Mouse (Mus musculus): ENCODE measurements around the gene Vmn1r66.
"Not testable (repeated sequence)": the region's sequence is repeated elsewhere in the genome, so short reads cannot be mapped to it uniquely, and the experiment has no call there.

Gene Vmn1r66

GRCm38 (mm10) chr7:10277906-10278305 is at the start of gene Vmn1r66:
Gene Vmn1r66 (minus strand): TSS chr7:10278006.
- no peak for DNase-seq (ENCODE audit: low spot score)

GRCm38 (mm10) chr7:10325462-10325861 is 47.7 kb upstream of the Vmn1r66 start:
- DNase-seq (ENCODE audit: low spot score) = not testable (repeated sequence)

GRCm38 (mm10) chr7:10252075-10252474 is 25.7 kb downstream of the Vmn1r66 start:
- DNase-seq (ENCODE audit: low spot score) = no peak

- no peak for DNase-seq (ENCODE audit: low spot score)
Measured at GRCm38 (mm10) chr7:10249146-10249545, 28.7 kb downstream of the Vmn1r66 start.

Data from c-Kit-positive CD71-positive TER-119-positive erythroid progenitor cells, embryonic 14.5 days (primary cell).